Mouse (Mus musculus): ENCODE measurements at regions not wholly inside any gene's neighbourhood (a gene's known extent, or its start where the extent isn't known, plus 50 kb on each side); places are given as distances from the start of the nearest gene placed in this dataset.
"Not testable (repeated sequence)": the region's sequence is repeated elsewhere in the genome, so short reads cannot be mapped to it uniquely, and the experiment has no call there.

GRCm38 (mm10) chr6:50822236-50823151 is 168.3 kb upstream of the Npvf start:
- DNase-seq (ENCODE audit: low read depth), result no peak

- no peak for DNase-seq (ENCODE audit: low read depth)
These were observed 169.1 kb upstream of the Npvf start for GRCm38 (mm10) chr6:50823220-50823910.

- no peak for DNase-seq (ENCODE audit: low read depth)
These were observed 170.2 kb upstream of the Npvf start for GRCm38 (mm10) chr6:50824466-50824865.

- no peak for DNase-seq (ENCODE audit: low read depth)
These were observed 177.5 kb upstream of the Npvf start for GRCm38 (mm10) chr6:50831725-50832124.

GRCm38 (mm10) chr6:50835997-50836625 is 181.9 kb upstream of the Npvf start:
- DNase-seq (ENCODE audit: low read depth), result peak; percentile 19

GRCm38 (mm10) chr6:50840826-50841225 is 186.6 kb upstream of the Npvf start:
- DNase-seq (ENCODE audit: low read depth), result no peak

- DNase-seq (ENCODE audit: low read depth), result not testable (repeated sequence)
These were observed 191.0 kb upstream of the Npvf start for GRCm38 (mm10) chr6:50845246-50845645.

- no peak for DNase-seq (ENCODE audit: low read depth)
These were observed 192.7 kb upstream of the Npvf start for GRCm38 (mm10) chr6:50846740-50847516.

GRCm38 (mm10) chr6:50847548-50847947 is 193.3 kb upstream of the Npvf start:
- no peak for DNase-seq (ENCODE audit: low read depth)

GRCm38 (mm10) chr6:50859162-50859561 is 204.9 kb upstream of the Npvf start:
- DNase-seq (ENCODE audit: low read depth), result no peak

- DNase-seq (ENCODE audit: low read depth), result no peak
These were observed 223.8 kb upstream of the Npvf start for GRCm38 (mm10) chr6:50877991-50878390.

GRCm38 (mm10) chr6:50882298-50882697 is 228.1 kb upstream of the Npvf start:
- DNase-seq (ENCODE audit: low read depth), result no peak

GRCm38 (mm10) chr6:50882759-50883158 is 228.5 kb upstream of the Npvf start:
- no peak for DNase-seq (ENCODE audit: low read depth)

GRCm38 (mm10) chr6:50885031-50885430 is 230.8 kb upstream of the Npvf start:
- DNase-seq (ENCODE audit: low read depth), result no peak

GRCm38 (mm10) chr6:50885771-50886360 is 231.6 kb upstream of the Npvf start:
- DNase-seq (ENCODE audit: low read depth), result no peak

- no peak for DNase-seq (ENCODE audit: low read depth)
These were observed 236.3 kb upstream of the Npvf start for GRCm38 (mm10) chr6:50890370-50891204.

- DNase-seq (ENCODE audit: low read depth), result no peak
These were observed 236.9 kb upstream of the Npvf start for GRCm38 (mm10) chr6:50891205-50891526.

- no peak for DNase-seq (ENCODE audit: low read depth)
These were observed 244.6 kb upstream of the Npvf start for GRCm38 (mm10) chr6:50898792-50899191.

GRCm38 (mm10) chr6:50915166-50916030 is 261.2 kb upstream of the Npvf start:
- no peak for DNase-seq (ENCODE audit: low read depth)

GRCm38 (mm10) chr6:50918248-50918647 is 264.0 kb upstream of the Npvf start:
- DNase-seq (ENCODE audit: low read depth), result no peak
